Mouse (Mus musculus): ENCODE results near the gene Hint1.

- TF ChIP-seq CTCF (IDR thresholded peaks at IDR 0.05; ENCODE audit: low read depth, low read length) (no peak), POLR2A (IDR thresholded peaks at IDR 0.05; ENCODE audit: borderline replicate concordance, low read depth, low read length) (no peak)
Measured at GRCm38 (mm10) chr11:54836106-54836505, 30.1 kb upstream of the Hint1 start.

Data from bone marrow macrophage, adult 2 months (primary cell).